Mouse (Mus musculus) heart, embryonic 10.5 days (tissue): ENCODE measurements at regions not wholly inside any gene's neighbourhood (a gene's known extent, or its start where the extent isn't known, plus 50 kb on each side); places are given as distances from the start of the nearest gene placed in this dataset.

ENCODE experiments used
- DNase-seq: peaks from one replicate; pipeline ENCODE4 v3.0.0-alpha.2; 2017; ENCODE audit warnings: low spot score
- H3K27ac ChIP-seq: fragments of 300-500 bp; sonication (generic); 2 replicates; pipeline ENCODE4 v1.5.1; 2016; ENCODE audit warnings: mild to moderate bottlenecking
- H3K27me3 ChIP-seq: fragments of 300-500 bp; sonication (generic); 2 replicates; pipeline ENCODE4 v1.6.1; 2016; ENCODE audit warnings: mild to moderate bottlenecking; ENCODE audit not compliant: poor library complexity, insufficient read depth, severe bottlenecking
- H3K36me3 ChIP-seq: fragments of 300-500 bp; sonication (generic); 2 replicates; pipeline ENCODE4 v1.6.1; 2016; ENCODE audit warnings: mild to moderate bottlenecking, moderate library complexity
- H3K4me1 ChIP-seq: fragments of 300-500 bp; sonication (generic); 2 replicates; pipeline ENCODE4 v1.6.1; 2016; ENCODE audit warnings: mild to moderate bottlenecking
- H3K4me3 ChIP-seq: fragments of 300-500 bp; sonication (generic); 2 replicates; pipeline ENCODE4 v1.5.1; 2016; ENCODE audit warnings: mild to moderate bottlenecking, moderate library complexity
- H3K9me3 ChIP-seq: fragments of 300-500 bp; sonication (generic); 2 replicates; pipeline ENCODE4 v1.6.1; 2016; ENCODE audit warnings: mild to moderate bottlenecking, moderate library complexity
- WGBS: fragments of 180-500 bp; shearing (Covaris S2); methylation state at CpG from one replicate; pipeline ENCODE4 v1.1.7; 2016; 5-methylcytosine and 5-hydroxymethylcytosine counted together

- WGBS, result 73% methylated on average over 7 of the region's 7 CpGs
- Histone ChIP-seq H3K4me1 (0 out of 2 replicates have a peak, but pooled peaks cover 3% of the 10 kb centered on the region), H3K27ac (no peak overlapping the region), H3K27me3 (no peaks in the 10 kb centered on the region; the same call in 1 of the 2 replicates), H3K36me3 (no peaks in the 10 kb centered on the region), H3K4me3 (no peak overlapping the region), H3K9me3 (no peaks in the 10 kb centered on the region)
- no peak for DNase-seq
Observed at GRCm38 (mm10) chr7:66523959-66524358, 96.6 kb upstream of the Aldh1a3 start.

GRCm38 (mm10) chr7:66521522-66521921, 94.2 kb upstream of the Aldh1a3 start:
- no peak overlapping the region for H3K4me3 ChIP-seq
- H3K36me3 ChIP-seq, result no peaks in the 10 kb centered on the region
- 86% methylated on average over 2 of the region's 2 CpGs for WGBS
- DNase-seq, result no peak
- no peak overlapping the region for H3K27ac ChIP-seq
- 0 out of 2 replicates have a peak, but pooled peaks cover 3% of the 10 kb centered on the region for H3K4me1 ChIP-seq
- H3K9me3 ChIP-seq, result no peaks in the 10 kb centered on the region
- H3K27me3 ChIP-seq, result no peaks in the 10 kb centered on the region

GRCm38 (mm10) chr7:66516143-66516542, 88.8 kb upstream of the Aldh1a3 start:
- Histone ChIP-seq H3K9me3 (no peaks in the 10 kb centered on the region), H3K27me3 (no peaks in the 10 kb centered on the region), H3K27ac (no peak overlapping the region), H3K4me1 (0 out of 2 replicates have a peak, but pooled peaks cover 3% of the 10 kb centered on the region), H3K36me3 (no peaks in the 10 kb centered on the region), H3K4me3 (no peak overlapping the region)
- DNase-seq, result no peak
- WGBS, result 52% methylated on average over 4 of the region's 4 CpGs

GRCm38 (mm10) chr7:66513411-66513810, 86.1 kb upstream of the Aldh1a3 start:
- Histone ChIP-seq H3K27ac (no peak overlapping the region), H3K4me3 (no peak overlapping the region), H3K4me1 (0 out of 2 replicates have a peak, but pooled peaks cover 3% of the 10 kb centered on the region), H3K9me3 (no peaks in the 10 kb centered on the region), H3K27me3 (no peaks in the 10 kb centered on the region), H3K36me3 (no peaks in the 10 kb centered on the region)
- WGBS, result 16% methylated on average over 3 of the region's 3 CpGs
- no peak for DNase-seq

- Histone ChIP-seq H3K27me3 (no peaks in the 10 kb centered on the region), H3K4me1 (no peaks in the 10 kb centered on the region), H3K36me3 (no peaks in the 10 kb centered on the region), H3K27ac (no peak overlapping the region), H3K4me3 (no peak overlapping the region), H3K9me3 (no peaks in the 10 kb centered on the region)
- WGBS, result 74% methylated on average over 2 of the region's 2 CpGs
- no peak for DNase-seq
Observed at GRCm38 (mm10) chr7:66505734-66506133, 78.4 kb upstream of the Aldh1a3 start.

GRCm38 (mm10) chr7:66504519-66504918, 77.2 kb upstream of the Aldh1a3 start:
- Histone ChIP-seq H3K4me1 (no peaks in the 10 kb centered on the region), H3K4me3 (no peak overlapping the region), H3K36me3 (no peaks in the 10 kb centered on the region), H3K27me3 (no peaks in the 10 kb centered on the region), H3K9me3 (no peaks in the 10 kb centered on the region), H3K27ac (no peak overlapping the region)
- 93% methylated on average over 4 of the region's 4 CpGs for WGBS
- no peak for DNase-seq

- H3K4me1 ChIP-seq, result no peaks in the 10 kb centered on the region
- no peak overlapping the region for H3K27ac ChIP-seq
- H3K27me3 ChIP-seq, result no peaks in the 10 kb centered on the region
- no peaks in the 10 kb centered on the region for H3K9me3 ChIP-seq
- no peak overlapping the region for H3K4me3 ChIP-seq
- WGBS, result 68% methylated on average over 6 of the region's 6 CpGs
- no peaks in the 10 kb centered on the region for H3K36me3 ChIP-seq
- no peak for DNase-seq
Observed at GRCm38 (mm10) chr7:66501425-66501824, 74.1 kb upstream of the Aldh1a3 start.

GRCm38 (mm10) chr7:66497480-66497879, 70.2 kb upstream of the Aldh1a3 start:
- H3K27ac ChIP-seq, result no peak overlapping the region
- H3K27me3 ChIP-seq, result no peaks in the 10 kb centered on the region
- no peaks in the 10 kb centered on the region for H3K4me1 ChIP-seq
- H3K9me3 ChIP-seq, result no peaks in the 10 kb centered on the region
- H3K4me3 ChIP-seq, result no peak overlapping the region
- H3K36me3 ChIP-seq, result no peaks in the 10 kb centered on the region
- WGBS, result 59% methylated on average over 1 of the region's 1 CpGs
- no peak for DNase-seq

- Histone ChIP-seq H3K36me3 (no peaks in the 10 kb centered on the region), H3K4me1 (no peaks in the 10 kb centered on the region), H3K9me3 (no peaks in the 10 kb centered on the region), H3K27ac (no peak overlapping the region), H3K27me3 (no peaks in the 10 kb centered on the region), H3K4me3 (no peak overlapping the region)
- 64% methylated on average over 10 of the region's 10 CpGs for WGBS
- no peak for DNase-seq
Observed at GRCm38 (mm10) chr7:66493216-66493885, 66.0 kb upstream of the Aldh1a3 start.

- Histone ChIP-seq H3K4me3 (no peak overlapping the region), H3K36me3 (no peaks in the 10 kb centered on the region), H3K27ac (no peak overlapping the region), H3K27me3 (no peaks in the 10 kb centered on the region), H3K9me3 (no peaks in the 10 kb centered on the region), H3K4me1 (no peaks in the 10 kb centered on the region)
- 85% methylated on average over 12 of the region's 12 CpGs for WGBS
- DNase-seq, result no peak
Observed at GRCm38 (mm10) chr7:66492748-66493147, 65.4 kb upstream of the Aldh1a3 start.

- H3K27ac ChIP-seq, result no peak overlapping the region
- H3K9me3 ChIP-seq, result no peaks in the 10 kb centered on the region
- 65% methylated on average over 2 of the region's 2 CpGs for WGBS
- no peaks in the 10 kb centered on the region for H3K27me3 ChIP-seq
- no peak for DNase-seq
- no peaks in the 10 kb centered on the region for H3K36me3 ChIP-seq
- H3K4me3 ChIP-seq, result no peak overlapping the region
- no peaks in the 10 kb centered on the region for H3K4me1 ChIP-seq
Observed at GRCm38 (mm10) chr7:66491501-66491900, 64.2 kb upstream of the Aldh1a3 start.

GRCm38 (mm10) chr7:66490073-66490472, 62.8 kb upstream of the Aldh1a3 start:
- Histone ChIP-seq H3K4me3 (no peak overlapping the region), H3K9me3 (no peaks in the 10 kb centered on the region), H3K4me1 (no peaks in the 10 kb centered on the region), H3K27me3 (no peaks in the 10 kb centered on the region), H3K36me3 (no peaks in the 10 kb centered on the region), H3K27ac (no peak overlapping the region)
- no peak for DNase-seq
- WGBS, result 76% methylated on average over 1 of the region's 1 CpGs

- Histone ChIP-seq H3K36me3 (no peaks in the 10 kb centered on the region), H3K27me3 (no peaks in the 10 kb centered on the region), H3K27ac (no peak overlapping the region), H3K4me3 (no peak overlapping the region), H3K9me3 (no peaks in the 10 kb centered on the region), H3K4me1 (no peaks in the 10 kb centered on the region)
- no peak for DNase-seq
Observed at GRCm38 (mm10) chr7:66487751-66488150, 60.4 kb upstream of the Aldh1a3 start.

- no peak overlapping the region for H3K27ac ChIP-seq
- no peaks in the 10 kb centered on the region for H3K27me3 ChIP-seq
- H3K9me3 ChIP-seq, result no peaks in the 10 kb centered on the region
- H3K36me3 ChIP-seq, result no peaks in the 10 kb centered on the region
- no peak overlapping the region for H3K4me3 ChIP-seq
- peaks cover 16% of the 10 kb centered on the region for H3K4me1 ChIP-seq
- WGBS, result 69% methylated on average over 4 of the region's 4 CpGs
- DNase-seq, result no peak
Observed at GRCm38 (mm10) chr7:66480446-66480845, 53.1 kb upstream of the Aldh1a3 start.
